Mouse (Mus musculus): Measurements from ENCODE around the gene Gm21725.
"Not testable (repeated sequence)": the region's sequence is repeated elsewhere in the genome, so short reads cannot be mapped to it uniquely, and the experiment has no call there.

Gm21725 gene

GRCm38 (mm10) chrY:13348963-13349362, at the start of gene Gm21725:
Gene Gm21725, minus strand, starts transcription at chrY:13349063.
- DNase-seq (ENCODE audit: low spot score): not testable (repeated sequence)
